Mouse (Mus musculus) hindbrain, embryonic 11.5 days (tissue): ENCODE data around the gene Mpi. TPM values are rescaled to one million over a fixed set of nuclear protein-coding genes. Genes with fewer than 3 reads are reported as not detected.
A peak's percentile ranks its signal among the peaks of the same experiment; 100 is the strongest.

ENCODE experiments used
- ATAC-seq: fragments of 200-750 bp; cut with Nextera tagmentation; 2 replicates; pipeline ENCODE4 v1.8.0; 2017; ENCODE audit warnings: mild to moderate bottlenecking, moderate TSS enrichment, moderate library complexity; ENCODE audit not compliant: low FRiP score
- DNase-seq: peaks from one replicate; pipeline ENCODE4 v3.0.0-alpha.2; 2015; ENCODE audit warnings: low spot score
- H3K27ac ChIP-seq: fragments of 300-500 bp; sonication (generic); 2 replicates; pipeline ENCODE4 v1.5.1; 2014; ENCODE audit warnings: mild to moderate bottlenecking, low read depth, low read length
- H3K27me3 ChIP-seq: fragments of 300-500 bp; sonication (generic); 2 replicates; pipeline ENCODE4 v1.6.1; 2014; ENCODE audit warnings: mild to moderate bottlenecking, low read length, moderate library complexity, mixed read lengths; ENCODE audit not compliant: control insufficient read depth, insufficient read depth
- H3K36me3 ChIP-seq: fragments of 300-500 bp; sonication (generic); 2 replicates; pipeline ENCODE4 v1.6.1; 2014; ENCODE audit warnings: mild to moderate bottlenecking, low read length, moderate library complexity, mixed read lengths; ENCODE audit not compliant: control insufficient read depth, insufficient read depth
- H3K4me1 ChIP-seq: fragments of 300-500 bp; sonication (generic); replicated peaks from 2 replicates; pipeline ENCODE4 v1.6.1; 2014; ENCODE audit warnings: low read length, mixed read lengths; ENCODE audit not compliant: control insufficient read depth, insufficient read depth
- H3K4me2 ChIP-seq: fragments of 300-500 bp; sonication (generic); replicated peaks from 2 replicates; pipeline ENCODE4 v1.6.1; 2014; ENCODE audit warnings: mild to moderate bottlenecking, low read depth, low read length
- H3K4me3 ChIP-seq: fragments of 300-500 bp; sonication (generic); 2 replicates; pipeline ENCODE4 v1.5.1; 2014; ENCODE audit warnings: low read depth, low read length
- H3K9ac ChIP-seq: fragments of 300-500 bp; sonication (generic); 2 replicates; pipeline ENCODE4 v1.6.1; 2014; ENCODE audit warnings: low read depth, low read length
- H3K9me3 ChIP-seq: fragments of 300-500 bp; sonication (generic); 2 replicates; pipeline ENCODE4 v1.6.1; 2016; ENCODE audit warnings: low read length; ENCODE audit not compliant: control insufficient read depth
- WGBS: fragments of 180-500 bp; shearing (Covaris S2); extraction: QIAGEN DNeasy Blood & Tissue Kit; methylation state at CpG from one replicate; pipeline ENCODE4 v1.1.7; 2014; 5-methylcytosine and 5-hydroxymethylcytosine counted together
- polyA plus RNA-seq: library from polyadenylated mRNA; unstranded; fragments of >200 nt; fragmentation: Nextera tagmentation; extraction: Ambion mirVana; gene quantifications from 2 replicates; pipeline ENCODE4 v1.2.1, GENCODE M21; 2014

The Mpi gene
- polyA plus RNA-seq, 1 experiment from 2014 or later = 50.0 TPM

DNA sequence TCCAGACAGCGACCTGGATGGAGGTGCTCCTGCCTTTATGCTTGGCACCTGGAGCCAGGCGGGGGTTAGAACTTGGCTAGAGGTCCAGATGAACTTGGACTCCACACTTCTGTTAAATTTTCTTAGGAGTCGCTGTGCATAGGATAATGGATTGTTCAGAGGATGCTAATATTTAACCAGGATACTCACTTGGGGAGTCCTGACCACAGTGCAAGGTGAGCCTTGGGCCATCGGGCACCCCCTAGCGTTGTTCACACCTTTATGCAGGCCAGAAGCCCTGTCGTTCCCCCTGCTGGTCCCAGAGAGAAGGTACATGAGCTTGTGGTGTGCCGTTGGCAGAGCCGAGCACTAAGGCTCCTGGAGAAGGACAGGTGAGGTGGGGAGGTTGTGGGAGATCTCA, 14.3 kb upstream of the Mpi start:
- Histone ChIP-seq H3K27ac (no peak overlapping the region), H3K4me3 (no peak overlapping the region), H3K9ac (no peak overlapping the region), H3K9me3 (no peaks in the 10 kb centered on the region), H3K36me3 (0 out of 2 replicates have a peak, but pooled peaks cover 4% of the 10 kb centered on the region), H3K27me3 (no peaks in the 10 kb centered on the region), H3K4me2 (no peak overlapping the region), H3K4me1 (no peaks in the 10 kb centered on the region)
- 62% methylated on average over 8 of the region's 8 CpGs for whole genome bisulfite sequencing
- no peak for ATAC-seq
- DNase-seq = no peak

DNA sequence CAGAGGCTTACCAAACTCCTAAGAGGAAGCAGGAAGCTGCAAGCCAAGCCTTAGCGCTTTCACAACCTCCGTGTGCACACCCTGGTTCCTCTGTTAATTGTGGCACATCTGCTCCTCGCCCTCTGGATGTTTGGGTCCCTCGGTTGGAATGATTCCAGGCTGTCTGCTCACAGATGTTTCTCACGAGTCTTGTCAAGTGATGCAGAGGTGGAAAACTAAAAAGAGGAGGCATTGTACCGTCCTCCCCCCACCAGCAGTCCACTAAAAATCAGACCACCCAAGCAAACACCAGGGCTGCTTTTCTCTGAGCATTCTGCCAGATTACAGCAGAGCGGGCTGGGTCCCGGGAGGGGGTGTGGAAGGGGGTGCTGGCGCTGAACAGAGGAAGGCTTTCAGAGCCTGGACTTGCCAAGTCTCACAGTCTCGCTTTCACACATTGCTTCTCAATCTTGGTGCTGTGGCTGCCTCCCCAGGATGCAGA, 13.2 kb upstream of the Mpi start:
- 64% methylated on average over 10 of the region's 10 CpGs for WGBS
- H3K9me3 ChIP-seq = no peaks in the 10 kb centered on the region
- no peak for ATAC-seq
- no peaks in the 10 kb centered on the region for H3K27me3 ChIP-seq
- no peak overlapping the region for H3K4me3 ChIP-seq
- H3K27ac ChIP-seq = no peak overlapping the region
- H3K4me1 ChIP-seq = peaks cover 5% of the 10 kb centered on the region; the same call in 1 of the 2 replicates
- no peak overlapping the region for H3K9ac ChIP-seq
- H3K4me2 ChIP-seq = no peak overlapping the region
- DNase-seq = no peak
- H3K36me3 ChIP-seq = 0 out of 2 replicates have a peak, but pooled peaks cover 4% of the 10 kb centered on the region

- WGBS = 92% methylated on average over 6 of the region's 6 CpGs
- Histone ChIP-seq H3K9me3 (no peaks in the 10 kb centered on the region), H3K4me2 (no peak overlapping the region), H3K36me3 (0 out of 2 replicates have a peak, but pooled peaks cover 4% of the 10 kb centered on the region), H3K27me3 (no peaks in the 10 kb centered on the region), H3K27ac (no peak overlapping the region), H3K4me3 (no peak overlapping the region), H3K4me1 (peaks cover 5% of the 10 kb centered on the region; the same call in 1 of the 2 replicates), H3K9ac (no peak overlapping the region)
- ATAC-seq (no peak), DNase-seq (no peak)
Measured at GRCm38 (mm10) chr9:57564609-57565008, 12.0 kb upstream of the Mpi start.

- Histone ChIP-seq H3K36me3 (no peaks in the 10 kb centered on the region), H3K27ac (no peak overlapping the region), H3K9ac (no peak overlapping the region), H3K4me3 (no peak overlapping the region), H3K4me2 (no peak overlapping the region), H3K27me3 (no peaks in the 10 kb centered on the region), H3K9me3 (no peaks in the 10 kb centered on the region), H3K4me1 (peaks cover 5% of the 10 kb centered on the region; the same call in 1 of the 2 replicates)
- DNase-seq (no peak), ATAC-seq (no peak)
- WGBS = 76% methylated on average over 4 of the region's 4 CpGs
Measured at GRCm38 (mm10) chr9:57562896-57563372, 10.4 kb upstream of the Mpi start.

DNA sequence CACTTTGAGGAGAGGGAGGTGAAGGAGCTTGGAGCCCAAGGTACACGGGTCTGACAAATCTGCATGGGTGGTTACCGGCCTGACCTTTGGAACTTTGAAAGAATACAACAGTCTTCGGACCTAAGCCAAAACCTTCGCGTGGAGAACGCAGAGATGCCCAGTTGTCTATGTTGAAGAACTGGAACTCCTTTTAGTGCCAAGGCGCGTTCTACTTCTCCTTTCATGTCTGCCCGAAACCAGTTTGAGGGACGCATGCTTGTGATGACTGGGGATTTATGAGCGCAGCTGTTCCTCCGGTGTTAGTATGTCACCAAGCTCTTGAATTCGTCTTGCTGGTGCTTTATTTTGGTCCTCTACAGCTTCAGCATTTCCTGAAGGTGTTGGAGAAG, 9.1 kb upstream of the Mpi start:
- no peak overlapping the region; the same call in 1 of the 2 replicates for H3K9ac ChIP-seq

GRCm38 (mm10) chr9:57560861-57561710, 8.5 kb upstream of the Mpi start, which contains the start of gene Scamp2:
Gene Scamp2, plus strand, starts transcription at chr9:57560943.
- Histone ChIP-seq H3K27me3 (no peaks in the 10 kb centered on the region), H3K36me3 (no peaks in the 10 kb centered on the region), H3K27ac (peak within 1 kb of the TSS; percentile 72), H3K9ac (peak within 1 kb of the TSS; percentile 68), H3K9me3 (no peaks in the 10 kb centered on the region), H3K4me2 (peak within 1 kb of the TSS; percentile 65), H3K4me1 (peaks cover 5% of the 10 kb centered on the region; the same call in 1 of the 2 replicates), H3K4me3 (peak within 1 kb of the TSS; percentile 70)
- ATAC-seq (peak; percentile 100), DNase-seq (peak; percentile 95)
- 1% methylated on average over 35 of the region's 37 CpGs for WGBS

More for the DNA sequence above, 9.1 kb upstream of the Mpi start:
- H3K4me1 ChIP-seq = peaks cover 5% of the 10 kb centered on the region; the same call in 1 of the 2 replicates
- WGBS = 83% methylated on average over 13 of the region's 13 CpGs
- no peaks in the 10 kb centered on the region for H3K9me3 ChIP-seq
- H3K4me3 ChIP-seq = peak overlapping the region; percentile 70
- H3K36me3 ChIP-seq = no peaks in the 10 kb centered on the region
- H3K27ac ChIP-seq = no peak overlapping the region
- H3K4me2 ChIP-seq = peak overlapping the region; percentile 65
- no peak for DNase-seq
- H3K27me3 ChIP-seq = no peaks in the 10 kb centered on the region
- no peak for ATAC-seq

DNA sequence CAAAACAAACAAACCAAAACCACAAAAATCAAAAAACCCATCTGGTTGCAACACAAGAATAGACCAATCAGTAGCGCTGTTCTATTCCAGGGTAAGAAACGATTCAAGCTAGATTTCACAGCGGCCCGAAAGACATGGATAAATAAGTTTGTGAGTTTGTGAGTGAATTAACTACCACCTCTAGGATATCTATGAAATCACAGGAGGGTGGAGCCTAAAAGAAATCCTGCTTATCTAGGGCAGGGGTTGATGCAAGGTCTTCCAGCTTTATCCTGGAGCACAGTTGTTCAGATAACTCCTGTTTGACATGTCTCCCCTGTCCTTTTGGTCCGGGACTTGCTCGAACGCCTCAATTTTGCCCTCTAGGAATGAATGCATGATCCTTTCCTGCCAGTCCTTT, 7.7 kb upstream of the Mpi start:
- Histone ChIP-seq H3K4me2 (peak overlapping the region; percentile 47), H3K4me1 (peaks cover 5% of the 10 kb centered on the region; the same call in 1 of the 2 replicates), H3K4me3 (peak overlapping the region; percentile 70), H3K27ac (peak overlapping the region; percentile 72), H3K27me3 (no peaks in the 10 kb centered on the region), H3K36me3 (no peaks in the 10 kb centered on the region), H3K9me3 (no peaks in the 10 kb centered on the region), H3K9ac (peak overlapping the region; percentile 68)
- ATAC-seq (no peak), DNase-seq (no peak)
- 26% methylated on average over 7 of the region's 7 CpGs for WGBS

DNA sequence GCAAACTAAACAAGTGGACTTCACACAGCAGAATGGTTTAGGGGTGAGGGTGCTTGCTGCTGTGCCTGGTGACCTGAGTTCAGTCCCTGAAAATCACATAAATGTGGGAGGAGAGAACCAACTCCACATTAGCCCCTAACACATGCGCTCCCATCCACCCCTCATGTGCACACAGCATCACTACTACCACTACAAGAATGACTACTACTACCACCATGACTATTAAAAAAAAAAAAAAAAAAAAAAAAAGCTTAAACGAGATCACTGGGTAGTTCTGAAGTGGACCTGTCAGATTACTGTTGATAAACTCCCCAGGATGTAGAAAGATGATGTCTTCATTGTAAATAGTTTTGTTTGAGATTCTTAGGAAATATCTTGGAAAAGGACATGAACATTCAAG, 7.0 kb upstream of the Mpi start:
- no peak overlapping the region for H3K4me3 ChIP-seq
- H3K36me3 ChIP-seq = no peaks in the 10 kb centered on the region
- DNase-seq (no peak), ATAC-seq (no peak)
- H3K4me2 ChIP-seq = no peak overlapping the region
- H3K9ac ChIP-seq = no peak overlapping the region
- H3K27ac ChIP-seq = no peak overlapping the region
- H3K27me3 ChIP-seq = no peaks in the 10 kb centered on the region
- H3K9me3 ChIP-seq = no peaks in the 10 kb centered on the region
- H3K4me1 ChIP-seq = peaks cover 5% of the 10 kb centered on the region; the same call in 1 of the 2 replicates
- 77% methylated on average over 2 of the region's 2 CpGs for WGBS
